Mouse (Mus musculus) colon, adult 2 months (tissue): ENCODE results near the gene Mapkapk3. TPM values are rescaled to one million over a fixed set of nuclear protein-coding genes. Genes with fewer than 3 reads are reported as not detected.

Experiments used
- polyA plus RNA-seq: library from polyadenylated mRNA; depleted of rRNA; stranded (reverse); fragments of >200 nt; gene quantifications from 2 replicates; pipeline ENCODE4 v1.2.3, GENCODE M21; 2012; rRNA removed

Gene Mapkapk3
- polyA plus RNA-seq, result 63.5 and 65.9 TPM in 2 replicates

DNA sequence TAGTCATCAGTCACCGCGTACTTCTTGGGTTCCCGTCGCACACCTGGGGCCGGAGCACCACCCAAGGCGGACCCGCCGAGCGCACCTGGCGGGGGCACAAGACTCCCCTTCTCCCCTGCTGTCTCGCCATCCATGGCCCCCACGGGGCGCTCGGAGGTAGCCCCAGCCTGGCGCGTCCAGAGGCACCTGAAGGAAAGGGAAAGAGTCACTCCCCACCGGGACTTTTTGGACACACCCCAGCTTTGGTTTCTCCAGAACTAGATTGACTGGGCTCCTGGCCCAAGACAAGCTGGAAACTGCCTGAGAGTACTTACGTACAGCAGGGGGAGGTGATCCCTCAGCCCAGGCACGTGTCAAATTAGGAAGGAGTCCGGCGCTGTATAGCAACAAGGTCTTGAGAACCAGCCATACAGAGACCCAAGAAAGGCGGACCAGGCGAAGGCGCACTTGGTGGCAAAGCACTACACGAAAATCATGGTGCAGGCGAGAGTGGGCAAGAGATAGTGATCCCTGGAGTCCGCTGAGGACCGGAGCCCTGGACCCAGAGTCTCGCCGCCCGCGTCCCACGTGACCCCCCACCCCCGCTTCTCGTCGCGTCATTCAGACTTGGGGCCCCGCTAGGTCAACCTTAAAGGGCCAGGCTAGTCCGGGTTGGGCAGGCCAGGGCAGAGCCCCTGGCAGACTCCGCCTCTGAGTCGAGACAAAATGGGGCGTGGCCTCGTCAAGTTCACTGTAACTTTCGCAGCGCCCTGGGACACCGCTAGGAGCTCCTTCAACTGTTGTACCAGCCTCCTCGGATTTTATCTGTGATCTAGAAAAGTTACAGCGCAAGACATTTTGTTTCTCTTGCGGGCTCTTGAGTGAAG lies at the start of gene Mapkapk3:
Gene Mapkapk3 (minus strand): TSS at position 667 of the 866 bp plus-strand sequence.

DNA sequence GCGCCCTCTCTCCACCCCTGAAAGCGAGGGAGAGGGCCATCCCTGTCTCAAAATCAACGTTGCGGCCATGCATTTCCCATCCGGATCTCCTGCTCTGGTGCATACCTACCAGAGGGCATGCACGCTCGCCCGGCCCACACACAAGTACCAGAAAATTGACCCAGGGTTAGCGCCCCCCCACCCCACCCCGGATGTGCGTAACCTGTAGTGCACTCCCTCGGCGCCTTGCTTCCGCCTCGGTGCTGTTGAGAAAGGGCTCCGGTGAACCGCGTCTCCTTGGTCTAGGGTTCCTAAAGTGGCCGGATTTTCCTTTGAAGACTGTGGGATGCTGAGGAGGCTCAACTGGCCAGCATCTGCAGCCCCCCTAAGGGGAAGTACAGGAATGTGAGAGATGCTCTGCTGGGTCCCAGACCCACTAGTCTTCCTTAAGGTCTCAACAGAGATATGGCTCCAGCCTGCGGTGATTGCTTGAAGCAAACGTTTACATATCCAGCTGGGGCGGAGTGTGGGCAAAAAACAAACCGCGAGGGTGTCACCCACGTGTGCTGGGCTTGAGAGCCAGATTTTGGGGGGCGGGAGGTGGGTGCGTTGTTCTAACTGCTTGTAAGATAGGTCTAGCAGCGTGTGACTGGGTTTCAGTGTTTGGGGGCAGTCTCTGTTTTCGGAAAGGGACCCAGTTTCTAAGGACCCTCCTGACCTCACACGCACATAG lies 48.7 kb upstream of the Mapkapk3 start, which contains the start of gene Hemk1:
Gene Hemk1 (minus strand): TSS at position 179 of the 712 bp plus-strand sequence.

DNA sequence AAGGTAGTCTGAATTCAATTTTAAA lies 6.2 kb upstream of the Mapkapk3 start, which contains the start of gene Cish:
Gene Cish (plus strand): TSS at position 11 of the 25 bp plus-strand sequence.

DNA sequence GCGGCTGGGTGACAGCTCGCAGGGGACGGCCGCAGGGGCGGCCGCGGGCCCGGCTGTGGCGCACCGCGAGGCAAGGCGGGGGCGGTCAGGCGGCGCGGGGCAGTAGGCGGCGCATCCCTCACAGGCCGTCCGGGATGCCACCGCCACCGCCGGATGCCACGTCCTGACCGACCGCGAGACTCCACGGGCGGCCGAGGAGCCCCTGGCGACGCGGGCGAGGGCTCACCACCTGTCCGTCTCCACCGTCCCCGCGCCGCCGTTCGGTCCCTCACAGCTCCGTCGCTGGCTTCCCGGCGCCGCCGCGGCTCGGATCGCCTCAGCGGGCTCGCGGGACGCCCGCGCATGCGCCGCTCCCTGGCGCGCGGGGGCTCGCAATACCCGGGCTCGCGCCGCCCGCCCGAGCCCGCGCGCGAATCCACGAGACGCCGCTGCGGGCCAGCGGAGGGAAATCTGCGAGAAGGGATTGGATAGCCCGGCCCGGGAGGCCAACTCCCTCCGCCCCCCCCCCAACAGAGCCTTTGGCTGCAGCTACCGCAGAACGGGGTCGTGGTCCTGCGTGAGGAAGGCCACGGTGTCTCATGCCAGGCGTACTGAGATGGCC lies 58.0 kb downstream of the Mapkapk3 start, which contains the start of gene Dock3:
Gene Dock3 (minus strand): TSS at position 371 of the 601 bp plus-strand sequence.

Other genes with a start within 250 kb of the Mapkapk3 start
- gene Dock3, start 58.0 kb downstream of the Mapkapk3 start, polyA plus RNA-seq, result 0.83 and 2.8 TPM in 2 replicates
- gene Cish, start 6.1 kb upstream of the Mapkapk3 start, polyA plus RNA-seq, result 26.1 and 27.6 TPM in 2 replicates
- gene Hemk1, start 48.5 kb upstream of the Mapkapk3 start, polyA plus RNA-seq, result 18.1 and 18.8 TPM in 2 replicates
- 0.26 and 0.27 TPM in 2 replicates for gene 6430571L13Rik, start 50.7 kb upstream of the Mapkapk3 start, polyA plus RNA-seq
- gene Cacna2d2, start 109.7 kb upstream of the Mapkapk3 start, polyA plus RNA-seq, result 20.0 and 33.9 TPM in 2 replicates
- 73.8 and 95.5 TPM in 2 replicates for gene Tmem115, start 244.1 kb upstream of the Mapkapk3 start, polyA plus RNA-seq